Mouse (Mus musculus) heart, embryonic 11.5 days (tissue): Measurements from ENCODE around the gene Yap1. TPM values are rescaled to one million over a fixed set of nuclear protein-coding genes. Genes with fewer than 3 reads are reported as not detected.

Experiments used
- ATAC-seq: fragments of 200-750 bp; cut with Nextera tagmentation; replicated peaks from 2 replicates; pipeline ENCODE4 v1.8.0; 2017; ENCODE audit warnings: moderate library complexity; ENCODE audit not compliant: insufficient number of reproducible peaks, low FRiP score, low TSS enrichment
- H3K27ac ChIP-seq: fragments of 300-500 bp; sonication (generic); 2 replicates; pipeline ENCODE4 v1.5.1; 2014; ENCODE audit warnings: mild to moderate bottlenecking, low read depth, low read length
- H3K27me3 ChIP-seq: fragments of 300-500 bp; sonication (generic); 2 replicates; pipeline ENCODE4 v1.6.1; 2014; ENCODE audit warnings: mild to moderate bottlenecking, low read length, mixed read lengths; ENCODE audit not compliant: control insufficient read depth, insufficient read depth
- H3K36me3 ChIP-seq: fragments of 300-500 bp; sonication (generic); 2 replicates; pipeline ENCODE4 v1.6.1; 2014; ENCODE audit warnings: mild to moderate bottlenecking, low read length, moderate library complexity, mixed read lengths; ENCODE audit not compliant: control insufficient read depth, insufficient read depth
- H3K4me1 ChIP-seq: fragments of 300-500 bp; sonication (generic); 2 replicates; pipeline ENCODE4 v1.6.1; 2014; ENCODE audit warnings: low read length; ENCODE audit not compliant: control insufficient read depth, insufficient read depth
- H3K4me2 ChIP-seq: fragments of 300-500 bp; sonication (generic); 2 replicates; pipeline ENCODE4 v1.6.1; 2014; ENCODE audit warnings: mild to moderate bottlenecking, moderate library complexity
- H3K4me3 ChIP-seq: fragments of 300-500 bp; sonication (generic); 2 replicates; pipeline ENCODE4 v1.5.1; 2014; ENCODE audit warnings: low read depth, low read length
- H3K9ac ChIP-seq: fragments of 300-500 bp; sonication (generic); 2 replicates; pipeline ENCODE4 v1.6.1; 2014; ENCODE audit warnings: mild to moderate bottlenecking, low read depth, low read length, moderate library complexity
- H3K9me3 ChIP-seq: fragments of 300-500 bp; sonication (generic); replicated peaks from 2 replicates; pipeline ENCODE4 v1.6.1; 2016; ENCODE audit warnings: low read length; ENCODE audit not compliant: control insufficient read depth
- WGBS: fragments of 180-500 bp; shearing (Covaris S2); extraction: QIAGEN DNeasy Blood & Tissue Kit; methylation state at CpG from one replicate; pipeline ENCODE4 v1.1.7; 2014; ENCODE audit not compliant: insufficient replicate concordance; 5-methylcytosine and 5-hydroxymethylcytosine counted together
- polyA plus RNA-seq: library from polyadenylated mRNA; unstranded; fragments of >200 nt; fragmentation: Nextera tagmentation; extraction: Ambion mirVana; gene quantifications from 2 replicates; pipeline ENCODE4 v1.2.1, GENCODE M21; 2014

The Yap1 gene
- polyA plus RNA-seq, 1 experiment from 2014 or later, result 27.1 TPM

- 42% methylated on average over 4 of the region's 4 CpGs for WGBS
- Histone ChIP-seq H3K9me3 (no peaks in the 10 kb centered on the region), H3K9ac (no peak overlapping the region), H3K4me1 (peaks cover 38% of the 10 kb centered on the region), H3K4me2 (no peak overlapping the region; the same call in 1 of the 2 replicates), H3K27me3 (no peaks in the 10 kb centered on the region), H3K4me3 (no peak overlapping the region), H3K36me3 (peaks cover 10% of the 10 kb centered on the region), H3K27ac (peak overlapping the region; percentile 84)
- no peak for ATAC-seq
Observed at GRCm38 (mm10) chr9:7984287-7984686, 20.1 kb downstream of the Yap1 start.

DNA sequence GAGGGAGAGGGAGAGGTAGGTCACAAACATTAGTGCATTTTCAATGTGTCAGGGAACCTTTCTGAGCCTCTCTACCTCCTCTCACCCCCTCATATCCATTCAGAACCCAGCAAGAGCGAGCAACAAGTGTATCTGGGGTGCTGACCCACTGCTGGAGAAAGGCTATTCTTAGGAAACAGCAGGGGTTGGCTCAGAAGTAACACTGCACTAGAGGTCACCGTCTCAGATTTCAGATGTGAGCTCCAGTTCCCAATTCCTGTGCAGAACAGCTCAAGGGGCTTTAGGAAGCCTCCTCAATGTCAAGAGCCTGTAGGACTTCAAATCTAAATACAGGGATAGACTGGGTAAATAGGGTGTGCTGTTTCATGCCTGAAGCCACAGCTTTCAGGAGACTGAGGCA lies 20.7 kb downstream of the Yap1 start:
- Histone ChIP-seq H3K27me3 (no peaks in the 10 kb centered on the region), H3K36me3 (peaks cover 10% of the 10 kb centered on the region), H3K9ac (no peak overlapping the region), H3K9me3 (no peaks in the 10 kb centered on the region), H3K4me2 (peak overlapping the region; percentile 37; the same call in 1 of the 2 replicates), H3K4me3 (no peak overlapping the region), H3K27ac (peak overlapping the region; percentile 84), H3K4me1 (peaks cover 37% of the 10 kb centered on the region)
- WGBS, result 20% methylated on average over 2 of the region's 2 CpGs
- ATAC-seq, result no peak

DNA sequence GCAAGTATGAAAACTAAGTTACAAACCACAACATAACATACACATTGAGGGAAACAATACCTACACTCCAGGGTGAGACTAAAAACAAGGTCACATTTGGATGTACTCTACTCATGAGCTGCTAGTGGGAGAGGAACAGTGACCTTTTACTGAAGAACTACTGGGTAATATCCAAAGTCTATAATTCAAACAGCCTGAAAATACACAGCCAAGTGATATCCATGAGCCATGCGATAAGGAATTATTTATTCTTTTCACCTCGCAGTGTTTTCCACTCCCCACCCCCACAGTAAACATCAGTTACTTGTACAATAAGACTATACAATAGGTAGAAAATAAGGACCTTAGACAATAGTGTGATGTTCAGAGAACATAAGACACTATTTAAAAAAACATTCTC lies 24.2 kb downstream of the Yap1 start:
- no peak for ATAC-seq
- WGBS, result 78% methylated on average over 2 of the region's 2 CpGs
- Histone ChIP-seq H3K4me2 (peak overlapping the region; percentile 34), H3K9ac (no peak overlapping the region), H3K4me3 (no peak overlapping the region), H3K36me3 (no peaks in the 10 kb centered on the region; the same call in 1 of the 2 replicates), H3K27ac (peak overlapping the region; percentile 85), H3K4me1 (peaks cover 51% of the 10 kb centered on the region), H3K9me3 (no peaks in the 10 kb centered on the region), H3K27me3 (no peaks in the 10 kb centered on the region)

GRCm38 (mm10) chr9:7979153-7979916 lies 25.1 kb downstream of the Yap1 start:
- 56% methylated on average over 11 of the region's 11 CpGs for WGBS
- H3K27ac ChIP-seq, result peak overlapping the region; percentile 85
- H3K9ac ChIP-seq, result no peak overlapping the region

GRCm38 (mm10) chr9:7978502-7978901 lies 25.9 kb downstream of the Yap1 start:
- WGBS, result 82% methylated on average over 3 of the region's 3 CpGs
- H3K4me3 ChIP-seq, result no peak overlapping the region
- no peaks in the 10 kb centered on the region for H3K9me3 ChIP-seq
- no peaks in the 10 kb centered on the region for H3K27me3 ChIP-seq
- no peak for ATAC-seq
- peaks cover 43% of the 10 kb centered on the region for H3K4me1 ChIP-seq
- H3K27ac ChIP-seq, result no peak overlapping the region
- peaks cover 5% of the 10 kb centered on the region for H3K36me3 ChIP-seq
- no peak overlapping the region for H3K9ac ChIP-seq
- H3K4me2 ChIP-seq, result no peak overlapping the region

More at GRCm38 (mm10) chr9:7979153-7979916, 25.1 kb downstream of the Yap1 start:
- Histone ChIP-seq H3K4me3 (no peak overlapping the region), H3K27me3 (no peaks in the 10 kb centered on the region), H3K4me1 (peaks cover 48% of the 10 kb centered on the region), H3K4me2 (peak overlapping the region; percentile 34), H3K9me3 (no peaks in the 10 kb centered on the region), H3K36me3 (no peaks in the 10 kb centered on the region; the same call in 1 of the 2 replicates)
- ATAC-seq, result no peak

DNA sequence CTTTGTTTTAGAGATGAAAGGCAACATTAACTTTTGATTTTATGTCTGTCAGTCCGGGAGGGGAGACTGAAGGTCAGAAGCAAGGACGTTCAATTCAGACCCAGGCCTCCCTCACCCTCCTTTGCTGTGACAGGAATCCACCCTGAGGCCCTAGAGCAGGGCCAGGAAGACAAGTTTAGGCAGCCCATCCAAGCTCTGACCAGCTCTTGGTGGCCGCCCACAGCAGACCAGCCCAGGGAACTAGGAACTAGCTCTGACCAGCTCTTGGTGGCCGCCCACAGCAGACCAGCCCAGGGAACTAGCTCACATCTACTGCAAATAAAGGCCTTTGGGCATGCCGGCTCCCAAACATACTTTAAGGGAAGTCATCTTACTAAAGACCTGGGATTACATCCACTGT lies 26.8 kb downstream of the Yap1 start:
- Histone ChIP-seq H3K36me3 (peaks cover 10% of the 10 kb centered on the region), H3K27me3 (no peaks in the 10 kb centered on the region), H3K9ac (no peak overlapping the region), H3K4me1 (peaks cover 35% of the 10 kb centered on the region), H3K27ac (peak overlapping the region; percentile 59), H3K4me2 (no peak overlapping the region), H3K4me3 (no peak overlapping the region), H3K9me3 (no peaks in the 10 kb centered on the region)
- WGBS, result 68% methylated on average over 5 of the region's 5 CpGs
- ATAC-seq, result no peak

DNA sequence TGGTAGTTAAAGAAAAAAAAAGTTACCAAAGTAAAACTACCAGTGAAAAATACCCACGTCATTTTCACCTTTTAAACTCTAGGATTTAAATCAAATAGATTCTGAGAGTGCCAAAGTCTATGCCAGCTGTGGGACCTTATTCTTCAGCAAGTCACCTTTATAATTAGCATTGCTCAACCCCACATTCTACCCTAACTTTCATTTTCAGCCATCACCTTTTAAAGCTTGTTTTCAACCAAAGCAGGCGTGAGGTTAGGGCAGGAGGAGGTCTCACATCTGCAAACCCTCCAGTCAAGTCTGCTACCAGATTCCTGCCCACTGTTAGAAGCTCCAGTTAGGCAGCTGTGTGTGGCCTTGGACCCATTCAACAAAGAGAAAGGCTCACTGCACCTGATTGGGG lies 32.4 kb downstream of the Yap1 start:
- Histone ChIP-seq H3K9me3 (no peaks in the 10 kb centered on the region), H3K4me3 (no peak overlapping the region), H3K4me2 (no peak overlapping the region), H3K9ac (no peak overlapping the region), H3K27ac (peak overlapping the region; percentile 59; the same call in 1 of the 2 replicates), H3K4me1 (peaks cover 17% of the 10 kb centered on the region), H3K27me3 (no peaks in the 10 kb centered on the region), H3K36me3 (peaks cover 11% of the 10 kb centered on the region)
- no peak for ATAC-seq
- 72% methylated on average over 2 of the region's 2 CpGs for WGBS

GRCm38 (mm10) chr9:7967980-7968379 lies 36.4 kb downstream of the Yap1 start:
- no peak for ATAC-seq
- peaks cover 19% of the 10 kb centered on the region for H3K4me1 ChIP-seq
- no peaks in the 10 kb centered on the region for H3K27me3 ChIP-seq
- no peak overlapping the region for H3K27ac ChIP-seq
- H3K9me3 ChIP-seq, result no peaks in the 10 kb centered on the region
- H3K4me2 ChIP-seq, result no peak overlapping the region
- H3K9ac ChIP-seq, result no peak overlapping the region
- H3K36me3 ChIP-seq, result peaks cover 3% of the 10 kb centered on the region; the same call in 1 of the 2 replicates
- H3K4me3 ChIP-seq, result no peak overlapping the region
- 92% methylated on average over 1 of the region's 1 CpGs for WGBS

DNA sequence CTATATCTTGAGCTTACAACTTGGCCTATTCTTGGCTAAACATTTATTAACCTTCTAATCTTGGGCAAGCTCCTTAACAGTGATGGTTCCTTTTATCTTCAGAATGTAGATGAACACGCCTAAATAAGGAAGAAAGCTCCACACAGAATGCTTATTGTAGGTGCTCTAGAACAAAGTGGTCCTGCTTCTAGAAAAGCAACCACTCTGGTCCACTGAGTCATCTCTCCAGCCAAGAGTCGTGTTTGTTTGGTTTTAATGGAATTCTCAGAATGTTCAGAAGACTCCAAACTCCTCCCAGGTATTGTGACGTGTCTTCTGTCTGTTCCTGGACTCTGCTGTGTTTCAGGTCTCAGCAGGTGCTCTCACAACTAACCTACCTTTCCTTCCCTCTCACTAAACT lies 38.8 kb downstream of the Yap1 start:
- no peaks in the 10 kb centered on the region for H3K36me3 ChIP-seq
- WGBS, result 64% methylated on average over 3 of the region's 3 CpGs
- H3K4me2 ChIP-seq, result no peak overlapping the region
- peaks cover 26% of the 10 kb centered on the region for H3K4me1 ChIP-seq
- H3K4me3 ChIP-seq, result no peak overlapping the region
- H3K27ac ChIP-seq, result no peak overlapping the region
- H3K9ac ChIP-seq, result no peak overlapping the region
- no peaks in the 10 kb centered on the region for H3K27me3 ChIP-seq
- no peak for ATAC-seq
- no peaks in the 10 kb centered on the region for H3K9me3 ChIP-seq
